Mouse (Mus musculus): Measurements from ENCODE around the gene D630039A03Rik. TPM values are rescaled to one million over a fixed set of nuclear protein-coding genes. Genes with fewer than 3 reads are reported as not detected.

The D630039A03Rik gene
- total RNA-seq (2021) = 10 to 100 TPM; 10.1 to 10.2 TPM
- long read RNA-seq, experiment 1, partial matches to known transcripts = 0 of 5 reads
- long read RNA-seq, experiment 1, other reads (novel, unspliced or antisense) = 2 of 5 reads
- long read RNA-seq, experiment 2, partial matches to known transcripts = 0 of 9 reads
- long read RNA-seq, experiment 2, other reads (novel, unspliced or antisense) = 6 of 9 reads

GRCm38 (mm10) chr4:57916201-57916661 is at the start of gene D630039A03Rik:
TSS of gene D630039A03Rik (minus strand) at chr4:57916297.
- peak in 1 of 2 experiments; percentile 28 for DNase-seq (ENCODE audit: low spot score in 2 of 2)

- no peak for DNase-seq (ENCODE audit: low spot score in 2 of 2)
Observed at GRCm38 (mm10) chr4:57965516-57965915, 49.4 kb upstream of the D630039A03Rik start.

GRCm38 (mm10) chr4:57964143-57964542 is 48.0 kb upstream of the D630039A03Rik start:
- no peak for DNase-seq (ENCODE audit: low spot score in 2 of 2)

- no peak for DNase-seq (ENCODE audit: low spot score in 2 of 2)
Observed at GRCm38 (mm10) chr4:57959056-57959455, 43.0 kb upstream of the D630039A03Rik start.

- DNase-seq (ENCODE audit: low spot score in 2 of 2) = no peak
Observed at GRCm38 (mm10) chr4:57958098-57958497, 42.0 kb upstream of the D630039A03Rik start.

- DNase-seq (ENCODE audit: low spot score in 2 of 2) = no peak
Observed at GRCm38 (mm10) chr4:57957200-57958085, 41.3 kb upstream of the D630039A03Rik start.

- DNase-seq (ENCODE audit: low spot score in 2 of 2) = peak; percentile 89 to 96
Observed at GRCm38 (mm10) chr4:57956029-57956960, 40.2 kb upstream of the D630039A03Rik start, which contains the start of gene Txn1. TSS of gene Txn1 (minus strand) at chr4:57956411.

GRCm38 (mm10) chr4:57955544-57955958 is 39.5 kb upstream of the D630039A03Rik start:
- DNase-seq (ENCODE audit: low spot score in 2 of 2) = peak; percentile 48 to 51

- DNase-seq (ENCODE audit: low spot score in 2 of 2) = no peak
Observed at GRCm38 (mm10) chr4:57954991-57955390, 38.9 kb upstream of the D630039A03Rik start.

- DNase-seq (ENCODE audit: low spot score in 2 of 2) = no peak
Observed at GRCm38 (mm10) chr4:57954580-57954979, 38.5 kb upstream of the D630039A03Rik start.

GRCm38 (mm10) chr4:57953796-57954195 is 37.7 kb upstream of the D630039A03Rik start:
- no peak for DNase-seq (ENCODE audit: low spot score in 2 of 2)

- no peak for DNase-seq (ENCODE audit: low spot score in 2 of 2)
Observed at GRCm38 (mm10) chr4:57952891-57953290, 36.8 kb upstream of the D630039A03Rik start.

GRCm38 (mm10) chr4:57952416-57952815 is 36.3 kb upstream of the D630039A03Rik start:
- DNase-seq (ENCODE audit: low spot score in 2 of 2) = no peak

- DNase-seq (ENCODE audit: low spot score in 2 of 2) = no peak
Observed at GRCm38 (mm10) chr4:57949866-57950265, 33.8 kb upstream of the D630039A03Rik start.

- no peak for DNase-seq (ENCODE audit: low spot score in 2 of 2)
Observed at GRCm38 (mm10) chr4:57947476-57947875, 31.4 kb upstream of the D630039A03Rik start.

- no peak for DNase-seq (ENCODE audit: low spot score in 2 of 2)
Observed at GRCm38 (mm10) chr4:57947036-57947435, 30.9 kb upstream of the D630039A03Rik start.

GRCm38 (mm10) chr4:57942892-57943291 is 26.8 kb upstream of the D630039A03Rik start:
- no peak for DNase-seq (ENCODE audit: low spot score in 2 of 2)

- no peak for DNase-seq (ENCODE audit: low spot score in 2 of 2)
Observed at GRCm38 (mm10) chr4:57940631-57941030, 24.5 kb upstream of the D630039A03Rik start.

- DNase-seq (ENCODE audit: low spot score in 2 of 2) = no peak
Observed at GRCm38 (mm10) chr4:57937292-57937691, 21.2 kb upstream of the D630039A03Rik start.

- DNase-seq (ENCODE audit: low spot score in 2 of 2) = no peak
Observed at GRCm38 (mm10) chr4:57934181-57934580, 18.1 kb upstream of the D630039A03Rik start.
